Mouse (Mus musculus) gastrocnemius, adult 18-20 months (tissue): ENCODE data around the gene Tmed2. TPM values are rescaled to one million over a fixed set of nuclear protein-coding genes. Genes with fewer than 3 reads are reported as not detected.
"Not testable (repeated sequence)": the region's sequence is repeated elsewhere in the genome, so short reads cannot be mapped to it uniquely, and the experiment has no call there.

Source experiments
- DNase-seq: peaks from one replicate; pipeline ENCODE4 v3.0.0; 2021; ENCODE audit warnings: low spot score
- total RNA-seq, 2 experiments: library from RNA; stranded (reverse); gene quantifications; 2 replicates each; pipeline ENCODE4 v1.2.3; 2021

The Tmed2 gene
- total RNA-seq, 2 experiments from 2014 or later, result 145 to 151 TPM

DNA sequence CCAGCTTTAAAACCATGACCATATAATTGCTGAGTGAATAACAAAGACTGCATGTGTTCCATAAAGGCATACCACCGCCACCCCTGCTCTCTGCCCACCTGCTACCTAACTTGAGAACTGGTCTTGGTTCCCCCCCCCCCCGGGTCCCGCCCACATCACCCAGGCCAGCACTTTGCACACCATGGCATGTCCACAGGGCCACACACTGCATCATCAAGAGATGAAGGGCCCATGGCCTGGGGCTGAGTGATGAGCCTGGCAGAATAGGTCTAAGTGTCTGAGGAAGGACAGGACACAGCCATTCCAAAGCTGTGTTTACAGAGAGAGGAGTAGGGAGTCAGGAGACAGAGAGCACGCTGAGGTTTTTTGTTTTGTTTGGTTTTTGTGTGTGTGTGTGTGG is 12.1 kb upstream of the Tmed2 start:
- DNase-seq, result no peak

- peak; percentile 81 for DNase-seq
These were observed 11.7 kb upstream of the Tmed2 start for GRCm38 (mm10) chr5:124528791-124529190.

GRCm38 (mm10) chr5:124529191-124529651 is 11.3 kb upstream of the Tmed2 start:
- peak; percentile 61 for DNase-seq

DNA sequence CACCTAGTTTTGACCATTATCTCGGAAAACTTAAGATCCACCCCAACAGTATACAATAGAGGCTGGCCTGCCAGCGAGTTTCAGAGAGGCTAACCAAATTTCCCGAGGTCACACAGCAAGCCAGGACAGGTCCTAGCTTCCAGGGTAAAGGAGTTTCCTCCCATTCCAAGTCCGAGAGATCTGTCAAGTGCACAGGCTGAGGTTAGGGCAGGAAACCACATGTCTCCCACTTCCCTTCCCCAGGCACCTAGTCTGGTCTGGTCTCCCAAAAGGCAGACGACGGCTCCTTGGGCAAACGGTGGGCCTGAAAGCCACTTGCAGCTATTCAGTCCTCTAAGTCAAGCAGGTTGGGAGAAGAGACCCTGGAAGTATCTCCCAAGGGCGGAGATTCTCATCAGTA is 10.8 kb upstream of the Tmed2 start:
- peak; percentile 32 for DNase-seq

GRCm38 (mm10) chr5:124530655-124531582 is 9.6 kb upstream of the Tmed2 start, which contains the start of gene Rilpl1:
Gene Rilpl1, minus strand, starts transcription at chr5:124531391.
- DNase-seq, result peak; percentile 83

DNA sequence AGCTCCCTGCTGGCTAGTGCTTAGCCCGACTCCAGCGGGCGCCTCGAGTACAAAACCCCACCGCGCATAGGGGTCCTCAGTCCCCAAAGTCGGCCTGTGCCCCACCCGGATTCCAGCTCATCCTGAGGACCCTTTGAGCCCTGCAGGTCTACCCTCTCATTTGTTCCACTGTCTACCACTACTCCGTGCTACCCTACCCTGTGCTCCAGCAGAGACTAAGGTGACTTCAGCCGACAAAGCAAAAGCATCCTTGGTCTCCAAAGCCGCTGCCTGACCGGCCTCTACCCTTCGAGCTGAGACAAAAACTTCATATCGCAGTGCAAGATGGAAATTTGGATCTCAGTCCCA is 8.9 kb upstream of the Tmed2 start:
- DNase-seq, result no peak

- DNase-seq, result no peak
These were observed 8.0 kb upstream of the Tmed2 start for GRCm38 (mm10) chr5:124532451-124532850.

- DNase-seq, result no peak
These were observed 5.5 kb upstream of the Tmed2 start for GRCm38 (mm10) chr5:124535016-124535415.

DNA sequence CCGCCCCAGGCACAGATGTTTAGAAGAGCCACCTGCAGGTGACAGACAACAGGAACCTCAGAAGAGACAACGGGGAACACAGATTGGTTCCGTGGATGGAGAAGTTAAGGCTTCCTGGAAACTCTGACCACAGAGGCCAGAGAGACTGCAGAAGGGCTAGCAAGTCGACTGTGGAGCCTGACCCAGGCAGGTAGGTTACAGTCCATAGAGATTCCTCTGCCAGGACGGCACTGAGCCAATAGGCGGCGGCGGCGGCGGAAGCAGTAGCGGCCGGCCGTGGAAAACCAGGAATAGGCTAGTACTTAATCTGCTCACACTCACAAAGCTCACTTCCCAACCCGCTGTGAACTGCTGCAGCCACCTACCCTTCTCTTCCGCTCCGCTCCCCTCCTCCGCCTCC is 3.7 kb upstream of the Tmed2 start:
- DNase-seq, result peak; percentile 54

DNA sequence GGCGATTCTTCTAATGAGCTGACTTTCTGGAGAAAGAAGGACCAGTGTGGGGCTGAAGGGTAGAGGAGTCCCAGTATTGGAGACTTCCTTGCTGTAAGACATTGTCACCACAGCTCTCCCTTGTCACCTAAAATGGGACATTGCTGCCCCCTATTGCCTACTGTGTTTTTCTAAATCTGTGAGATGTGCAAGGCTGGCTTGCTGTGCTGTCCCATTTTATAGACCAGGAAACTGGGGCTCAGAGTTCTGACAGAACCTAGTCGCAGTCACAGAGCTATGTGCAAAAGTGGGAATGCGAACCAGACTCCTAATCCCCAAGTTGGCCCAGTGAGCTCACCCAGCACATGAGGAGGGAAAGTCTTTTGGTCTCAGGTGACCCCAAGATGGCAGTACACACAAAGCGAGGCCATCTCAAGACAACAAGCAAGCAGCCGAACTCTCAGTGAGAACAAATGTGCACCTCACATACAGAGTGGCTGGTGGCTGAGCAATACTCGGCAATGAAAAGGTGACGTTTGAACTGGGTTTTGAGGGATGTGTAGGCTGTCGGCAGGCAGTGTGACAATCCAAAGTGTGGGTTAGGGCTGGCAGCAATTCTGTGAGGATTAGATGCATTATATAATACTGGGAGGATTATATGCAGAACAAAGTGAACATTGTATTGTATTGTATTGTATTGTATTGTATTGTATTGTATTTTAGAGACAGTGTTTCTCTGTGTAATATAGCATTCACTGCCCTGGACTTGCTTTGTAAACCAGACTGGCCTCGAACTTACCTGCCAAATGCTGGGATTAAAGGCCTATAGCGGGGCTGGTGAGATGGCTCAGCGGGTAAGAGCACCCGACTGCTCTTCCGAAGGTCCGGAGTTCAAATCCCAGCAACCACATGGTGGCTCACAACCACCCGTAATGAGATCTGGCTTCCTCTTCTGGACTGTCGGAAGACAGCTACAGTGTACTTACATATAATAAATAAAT is 1.4 kb upstream of the Tmed2 start:
- peak; percentile 80 for DNase-seq

GRCm38 (mm10) chr5:124539905-124540304 is 590 bp upstream of the Tmed2 start:
- no peak for DNase-seq

DNA sequence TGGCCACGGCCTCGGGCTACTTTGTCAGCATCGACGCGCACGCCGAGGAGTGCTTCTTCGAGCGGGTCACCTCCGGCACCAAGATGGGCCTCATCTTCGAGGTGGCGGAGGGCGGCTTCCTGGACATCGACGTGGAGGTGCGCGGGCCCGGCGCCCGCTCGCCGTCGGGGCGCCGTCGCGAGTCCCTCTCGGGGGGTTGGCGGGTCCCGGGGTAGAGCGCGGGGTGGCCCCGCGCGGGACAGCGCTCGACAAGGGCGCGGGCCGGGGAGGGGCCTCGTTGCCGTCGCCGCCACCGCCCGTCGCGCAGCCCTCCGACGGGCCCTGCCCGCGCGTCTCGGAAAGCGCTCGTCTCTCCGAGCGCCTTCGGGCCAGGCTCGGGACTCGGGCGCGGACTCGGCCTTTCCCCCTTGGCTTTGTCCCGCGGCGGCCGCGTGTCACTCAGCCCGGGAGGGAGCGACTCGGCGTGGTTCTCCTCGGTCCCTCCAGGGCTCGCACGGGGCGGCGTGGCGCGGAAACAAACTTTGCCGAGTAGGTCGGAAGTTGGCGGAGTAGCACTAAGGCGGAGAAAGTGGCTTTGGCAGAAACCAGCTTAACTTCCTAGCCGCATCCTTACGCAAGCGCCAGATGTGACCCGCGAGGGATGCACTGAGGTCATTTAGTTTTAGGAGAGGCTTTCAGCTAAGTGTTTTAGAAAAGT is 558 bp downstream of the Tmed2 start:
- DNase-seq, result peak; percentile 74

DNA sequence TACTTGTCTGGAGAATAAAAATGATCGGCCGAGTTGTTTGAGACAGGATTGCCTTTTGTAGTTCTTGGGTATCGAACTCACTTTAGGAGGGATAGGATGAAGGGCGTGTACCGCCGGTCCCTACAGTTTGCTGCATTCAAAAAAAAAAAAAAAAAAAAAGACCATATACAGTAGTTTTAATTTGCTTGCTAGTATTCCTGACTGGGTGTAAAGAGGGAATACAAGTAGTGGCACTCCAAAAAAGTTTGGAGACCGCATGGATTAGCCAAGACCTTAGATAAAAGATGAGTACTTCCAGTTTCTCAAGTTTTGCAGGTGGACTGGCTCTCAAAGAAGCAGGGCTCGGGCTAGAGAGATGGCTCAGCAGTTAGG is 1.1 kb downstream of the Tmed2 start:
- no peak for DNase-seq

DNA sequence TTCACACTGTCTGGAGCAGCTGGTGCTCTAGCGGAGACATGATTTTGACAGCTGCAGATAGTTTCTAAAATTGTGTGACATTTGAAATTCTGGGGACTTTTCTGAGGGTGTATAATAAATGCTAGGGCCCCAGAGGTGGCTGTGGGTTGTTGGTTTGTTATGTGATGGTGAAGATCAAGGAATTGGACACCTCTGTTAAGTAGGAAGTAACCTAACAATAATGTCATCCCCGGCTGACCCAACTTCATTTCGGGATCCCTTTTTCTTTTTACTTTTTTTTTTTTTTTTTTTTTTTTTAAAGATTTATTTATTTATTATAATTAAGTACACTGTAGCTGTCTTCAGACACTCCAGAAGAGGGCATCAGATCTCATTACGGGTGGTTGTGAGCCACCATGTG is 10.2 kb downstream of the Tmed2 start:
- DNase-seq, result not testable (repeated sequence)

GRCm38 (mm10) chr5:124551349-124552093 is 11.0 kb downstream of the Tmed2 start:
- not testable (repeated sequence) for DNase-seq

DNA sequence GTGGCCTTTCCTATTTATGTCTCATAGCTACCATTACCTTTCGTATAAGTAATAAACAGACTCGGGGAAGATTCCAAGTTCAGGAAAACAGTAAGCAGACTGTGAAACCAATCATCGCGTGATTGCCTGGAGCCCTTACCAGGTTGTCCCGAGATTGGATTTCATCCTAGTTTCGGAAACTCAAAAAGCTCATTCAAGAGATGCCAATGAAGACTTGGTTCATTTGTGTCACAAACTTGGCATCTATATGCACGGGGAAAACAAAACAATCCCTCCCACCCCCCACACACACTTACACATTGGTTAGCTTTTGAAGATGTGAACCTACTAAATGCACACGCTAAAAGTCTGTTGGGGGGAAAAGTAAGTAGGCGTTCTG is 11.6 kb downstream of the Tmed2 start:
- DNase-seq, result no peak

DNA sequence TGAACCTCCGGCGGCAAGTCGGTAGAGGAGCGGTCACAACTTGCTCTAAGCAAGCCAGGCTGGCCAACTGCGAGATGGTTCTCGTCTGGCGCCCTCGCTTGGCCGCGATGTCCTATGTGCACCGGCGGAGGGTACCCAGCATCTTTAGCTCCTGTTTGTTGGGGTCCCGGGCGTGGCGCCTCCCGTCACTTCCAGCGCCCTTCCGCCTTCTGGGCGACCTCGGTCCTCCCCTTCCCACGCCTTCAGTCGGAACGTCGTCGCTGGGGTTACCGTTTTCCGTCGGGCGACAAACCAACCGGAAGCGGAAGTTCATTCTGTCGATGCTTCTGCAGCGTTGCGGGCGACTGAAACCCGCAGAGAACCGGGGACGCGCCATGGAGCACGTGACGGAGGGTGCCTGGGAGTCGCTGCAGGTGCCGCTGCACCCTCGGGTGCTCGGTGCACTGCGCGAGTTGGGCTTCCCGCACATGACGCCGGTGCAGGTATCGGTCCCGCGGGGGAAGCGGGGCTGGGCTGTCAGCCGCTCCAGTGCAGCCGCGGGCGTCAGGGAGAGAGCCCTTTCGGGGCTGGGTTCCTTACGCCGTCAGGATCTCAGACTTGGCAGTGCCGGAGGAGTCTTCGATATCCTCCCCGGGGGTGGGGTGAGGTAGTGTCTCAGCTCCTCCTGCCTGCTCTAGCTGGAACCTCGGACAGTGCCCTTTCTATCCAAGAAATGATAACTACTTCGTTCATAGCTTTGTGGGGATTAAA is 12.2 kb downstream of the Tmed2 start, which contains the start of gene Ddx55:
Gene Ddx55 (plus strand): TSS at position 307 of the 750 bp plus-strand sequence.
- peak; percentile 93 for DNase-seq

DNA sequence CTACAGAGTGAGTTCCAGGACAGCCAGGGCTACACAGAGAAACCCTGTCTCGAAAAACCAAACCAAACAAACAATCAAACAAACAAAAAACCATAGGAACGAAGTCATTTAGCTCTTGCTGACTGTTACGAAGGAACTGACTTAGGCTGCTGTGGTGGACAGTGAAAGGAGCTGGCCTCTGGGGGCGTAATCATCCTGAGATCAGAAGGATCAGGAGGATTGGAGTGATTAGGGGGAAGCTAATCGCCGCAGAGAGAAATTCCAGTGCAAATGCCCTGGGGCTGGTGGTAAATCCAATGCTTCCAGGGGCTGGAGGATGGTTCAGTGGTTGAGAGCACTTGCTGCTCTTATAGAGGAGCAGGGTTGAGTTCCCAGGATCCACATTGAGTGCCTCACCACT is 13.1 kb downstream of the Tmed2 start:
- no peak for DNase-seq

- no peak for DNase-seq
These were observed 14.7 kb downstream of the Tmed2 start for GRCm38 (mm10) chr5:124555145-124555544.

- no peak for DNase-seq
These were observed 30.6 kb downstream of the Tmed2 start for GRCm38 (mm10) chr5:124571068-124571467.
